Mouse (Mus musculus) kidney, embryonic 14.5 days (tissue): Measurements from ENCODE around the gene Rnf123. TPM values are rescaled to one million over a fixed set of nuclear protein-coding genes. Genes with fewer than 3 reads are reported as not detected.

Experiments used
- ATAC-seq: fragments of 200-750 bp; cut with Nextera tagmentation; 2 replicates; pipeline ENCODE4 v1.8.0; 2017; ENCODE audit warnings: moderate number of reproducible peaks, mild to moderate bottlenecking, moderate TSS enrichment, moderate library complexity; ENCODE audit not compliant: low FRiP score, low TSS enrichment
- H3K27ac ChIP-seq: fragments of 300-500 bp; sonication (generic); 2 replicates; pipeline ENCODE4 v1.5.1; 2014; ENCODE audit warnings: low read depth, mild to moderate bottlenecking, low read length, moderate library complexity, mixed read lengths
- H3K27me3 ChIP-seq: fragments of 300-500 bp; sonication (generic); 2 replicates; pipeline ENCODE4 v1.6.1; 2014; ENCODE audit warnings: mild to moderate bottlenecking, low read length; ENCODE audit not compliant: control insufficient read depth, insufficient read depth
- H3K36me3 ChIP-seq: fragments of 300-500 bp; sonication (generic); 2 replicates; pipeline ENCODE4 v1.6.1; 2014; ENCODE audit warnings: low read length, mixed read lengths; ENCODE audit not compliant: control insufficient read depth, insufficient read depth
- H3K4me1 ChIP-seq: fragments of 300-500 bp; sonication (generic); 2 replicates; pipeline ENCODE4 v1.6.1; 2014; ENCODE audit warnings: low read length, mixed read lengths; ENCODE audit not compliant: control insufficient read depth, insufficient read depth
- H3K4me2 ChIP-seq: fragments of 300-500 bp; sonication (generic); replicated peaks from 2 replicates; pipeline ENCODE4 v1.6.1; 2014; ENCODE audit warnings: low read depth, mild to moderate bottlenecking, low read length
- H3K4me3 ChIP-seq: fragments of 300-500 bp; sonication (generic); 2 replicates; pipeline ENCODE4 v1.5.1; 2014; ENCODE audit warnings: mild to moderate bottlenecking, low read length
- H3K9ac ChIP-seq: fragments of 300-500 bp; sonication (generic); 2 replicates; pipeline ENCODE4 v1.6.1; 2014; ENCODE audit warnings: low read depth, mild to moderate bottlenecking, low read length, moderate library complexity
- H3K9me3 ChIP-seq: fragments of 300-500 bp; sonication (generic); 2 replicates; pipeline ENCODE4 v1.6.1; 2016; ENCODE audit warnings: low read length; ENCODE audit not compliant: control insufficient read depth
- WGBS: fragments of 180-500 bp; shearing (Covaris S2); extraction: QIAGEN DNeasy Blood & Tissue Kit; methylation state at CpG from one replicate; pipeline ENCODE4 v1.1.7; 2014; 5-methylcytosine and 5-hydroxymethylcytosine counted together
- polyA plus RNA-seq: library from polyadenylated mRNA; unstranded; fragments of >200 nt; fragmentation: Nextera tagmentation; extraction: Ambion mirVana; gene quantifications from 2 replicates; pipeline ENCODE4 v1.2.1, GENCODE M21; 2014

The Rnf123 gene
- polyA plus RNA-seq, 1 experiment from 2014 or later, result 30.9 TPM

DNA sequence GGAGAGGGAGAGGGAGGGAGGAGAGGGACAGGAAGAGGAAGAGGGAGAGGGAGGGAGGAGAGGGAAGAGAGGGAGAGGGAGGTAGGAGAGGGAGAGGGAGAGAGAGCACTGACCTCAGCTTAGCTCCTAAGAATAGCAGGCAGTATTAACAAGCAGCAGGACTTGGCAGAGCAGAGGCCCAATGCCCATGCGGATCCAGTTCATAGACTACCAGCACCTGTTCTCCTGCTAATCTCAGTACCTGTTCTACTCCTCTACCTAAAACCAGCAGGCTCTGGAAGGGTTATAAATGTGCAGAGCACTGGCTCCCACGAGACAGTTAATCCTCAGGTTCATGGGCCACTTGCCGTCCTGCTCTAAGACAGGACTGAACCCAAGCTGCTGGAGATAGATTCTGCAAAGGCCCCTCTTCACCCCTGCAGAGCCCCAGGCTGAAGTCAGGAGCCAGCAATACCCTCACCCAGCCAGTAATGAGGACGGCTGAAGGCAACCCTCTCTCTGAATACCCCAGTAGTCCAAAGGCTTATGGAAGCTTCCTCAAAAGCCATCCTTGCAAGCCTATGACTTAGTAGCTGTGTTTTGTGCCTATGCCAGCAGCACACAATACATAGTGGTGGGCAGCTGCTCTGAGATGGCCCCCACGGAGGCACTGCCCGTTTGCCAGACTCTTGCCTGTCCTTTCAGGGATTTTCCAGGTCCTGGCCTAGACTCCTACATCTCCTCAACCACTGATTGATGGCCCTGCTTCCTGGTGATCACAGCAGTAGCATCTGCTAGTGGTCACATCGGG lies 9.8 kb downstream of the Rnf123 start:
- H3K9me3 ChIP-seq, result no peaks in the 10 kb centered on the region
- peaks cover 25% of the 10 kb centered on the region for H3K36me3 ChIP-seq
- no peak overlapping the region for H3K4me2 ChIP-seq
- H3K4me1 ChIP-seq, result peaks cover 7% of the 10 kb centered on the region; the same call in 1 of the 2 replicates
- H3K27me3 ChIP-seq, result no peaks in the 10 kb centered on the region
- no peak overlapping the region for H3K27ac ChIP-seq
- 58% methylated on average over 7 of the region's 7 CpGs for WGBS
- H3K9ac ChIP-seq, result no peak overlapping the region
- ATAC-seq, result no peak
- no peak overlapping the region for H3K4me3 ChIP-seq

GRCm38 (mm10) chr9:108072481-108072924 lies 10.6 kb downstream of the Rnf123 start:
- no peaks in the 10 kb centered on the region for H3K4me1 ChIP-seq
- peaks cover 25% of the 10 kb centered on the region for H3K36me3 ChIP-seq
- no peaks in the 10 kb centered on the region for H3K9me3 ChIP-seq
- H3K9ac ChIP-seq, result no peak overlapping the region
- no peaks in the 10 kb centered on the region for H3K27me3 ChIP-seq
- 71% methylated on average over 9 of the region's 9 CpGs for WGBS
- H3K4me2 ChIP-seq, result no peak overlapping the region
- H3K4me3 ChIP-seq, result no peak overlapping the region
- ATAC-seq, result no peak
- no peak overlapping the region for H3K27ac ChIP-seq

DNA sequence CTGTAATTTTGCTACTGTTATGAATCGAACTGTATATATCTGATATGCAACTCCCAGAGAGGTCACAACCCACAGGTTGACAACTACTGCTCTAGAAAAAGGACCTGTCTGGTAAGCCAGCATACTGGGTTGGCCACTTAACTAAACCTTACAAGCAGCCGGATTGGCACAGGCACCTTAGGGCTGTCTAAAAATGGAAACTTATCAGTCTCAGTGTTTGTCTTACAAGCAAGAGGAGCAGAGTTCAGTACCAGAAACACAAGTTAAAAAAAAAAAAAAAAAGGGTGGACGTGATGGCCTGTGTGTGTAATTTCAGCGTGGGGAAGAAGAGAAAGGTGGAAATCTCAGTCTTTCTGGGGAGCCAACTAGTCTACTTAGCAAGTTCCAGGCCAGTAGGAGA lies 11.3 kb downstream of the Rnf123 start:
- 91% methylated on average over 4 of the region's 4 CpGs for WGBS
- ATAC-seq, result no peak
- no peaks in the 10 kb centered on the region for H3K27me3 ChIP-seq
- H3K4me1 ChIP-seq, result no peaks in the 10 kb centered on the region
- H3K4me2 ChIP-seq, result no peak overlapping the region
- H3K4me3 ChIP-seq, result no peak overlapping the region
- no peak overlapping the region for H3K9ac ChIP-seq
- H3K9me3 ChIP-seq, result no peaks in the 10 kb centered on the region
- no peak overlapping the region for H3K27ac ChIP-seq
- peaks cover 32% of the 10 kb centered on the region for H3K36me3 ChIP-seq

- no peaks in the 10 kb centered on the region for H3K9me3 ChIP-seq
Observed at GRCm38 (mm10) chr9:108069529-108069928, 13.6 kb downstream of the Rnf123 start.

DNA sequence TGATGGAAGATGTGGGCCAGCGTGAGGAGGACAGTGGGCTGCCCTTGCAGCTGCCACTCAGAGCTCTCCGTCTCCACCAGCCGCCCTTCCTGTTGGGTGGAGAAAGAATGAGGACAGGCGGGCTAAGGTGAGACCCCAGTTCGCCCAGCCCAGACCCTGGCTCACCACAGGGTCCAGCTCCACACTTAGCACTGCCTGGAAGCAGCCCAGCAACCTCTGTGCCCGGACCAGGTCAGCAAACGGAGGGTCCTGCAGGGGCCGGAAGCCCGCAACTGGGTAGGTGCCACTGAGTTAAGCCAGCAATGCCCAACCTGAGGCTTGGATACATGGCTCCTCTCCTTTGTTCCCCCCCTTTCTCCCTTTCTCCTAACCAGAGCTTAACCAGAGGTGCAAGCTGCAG lies 14.1 kb downstream of the Rnf123 start:
- Histone ChIP-seq H3K9ac (no peak overlapping the region), H3K4me3 (no peak overlapping the region), H3K9me3 (no peaks in the 10 kb centered on the region), H3K36me3 (peaks cover 38% of the 10 kb centered on the region), H3K27me3 (no peaks in the 10 kb centered on the region), H3K4me2 (no peak overlapping the region), H3K27ac (no peak overlapping the region), H3K4me1 (no peaks in the 10 kb centered on the region)
- ATAC-seq, result no peak
- 96% methylated on average over 9 of the region's 9 CpGs for WGBS

More at GRCm38 (mm10) chr9:108069529-108069928, 13.6 kb downstream of the Rnf123 start:
- Histone ChIP-seq H3K4me3 (no peak overlapping the region), H3K4me1 (no peaks in the 10 kb centered on the region), H3K9ac (no peak overlapping the region), H3K27ac (no peak overlapping the region), H3K27me3 (no peaks in the 10 kb centered on the region), H3K36me3 (peaks cover 40% of the 10 kb centered on the region), H3K4me2 (no peak overlapping the region)
- WGBS, result 86% methylated on average over 7 of the region's 7 CpGs
- ATAC-seq, result no peak

DNA sequence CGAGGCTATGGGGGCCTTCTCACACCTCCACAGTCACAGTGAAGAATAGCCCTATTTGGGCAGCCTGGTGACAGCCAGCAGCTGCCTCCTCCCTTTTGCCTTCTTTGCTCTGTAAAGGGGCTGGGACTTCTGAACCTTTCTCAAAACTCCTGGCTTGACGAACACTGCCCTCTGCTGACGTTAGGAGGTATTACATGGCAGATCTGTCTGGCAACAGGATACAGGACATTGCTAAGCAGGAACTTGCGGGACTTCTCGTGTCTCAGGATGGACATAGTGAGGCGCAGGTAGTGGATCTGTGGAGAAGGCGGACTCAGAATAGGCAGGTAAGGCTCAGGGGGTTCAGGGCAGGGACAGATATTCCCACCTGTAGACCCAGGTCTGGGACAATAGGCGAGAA lies 15.2 kb downstream of the Rnf123 start:
- ATAC-seq, result peak; percentile 34; the same call in 1 of the 2 replicates
- H3K4me3 ChIP-seq, result no peak overlapping the region
- H3K4me1 ChIP-seq, result no peaks in the 10 kb centered on the region
- H3K4me2 ChIP-seq, result no peak overlapping the region
- no peak overlapping the region for H3K27ac ChIP-seq
- peaks cover 49% of the 10 kb centered on the region for H3K36me3 ChIP-seq
- no peaks in the 10 kb centered on the region for H3K27me3 ChIP-seq
- 16% methylated on average over 8 of the region's 8 CpGs for WGBS
- H3K9me3 ChIP-seq, result no peaks in the 10 kb centered on the region
- H3K9ac ChIP-seq, result no peak overlapping the region

- Histone ChIP-seq H3K4me2 (no peak overlapping the region), H3K4me3 (no peak overlapping the region), H3K27me3 (no peaks in the 10 kb centered on the region), H3K9me3 (no peaks in the 10 kb centered on the region), H3K9ac (no peak overlapping the region), H3K27ac (no peak overlapping the region), H3K4me1 (no peaks in the 10 kb centered on the region), H3K36me3 (peaks cover 56% of the 10 kb centered on the region)
- ATAC-seq, result no peak
- 90% methylated on average over 7 of the region's 7 CpGs for WGBS
Observed at GRCm38 (mm10) chr9:108067199-108067598, 15.9 kb downstream of the Rnf123 start.

DNA sequence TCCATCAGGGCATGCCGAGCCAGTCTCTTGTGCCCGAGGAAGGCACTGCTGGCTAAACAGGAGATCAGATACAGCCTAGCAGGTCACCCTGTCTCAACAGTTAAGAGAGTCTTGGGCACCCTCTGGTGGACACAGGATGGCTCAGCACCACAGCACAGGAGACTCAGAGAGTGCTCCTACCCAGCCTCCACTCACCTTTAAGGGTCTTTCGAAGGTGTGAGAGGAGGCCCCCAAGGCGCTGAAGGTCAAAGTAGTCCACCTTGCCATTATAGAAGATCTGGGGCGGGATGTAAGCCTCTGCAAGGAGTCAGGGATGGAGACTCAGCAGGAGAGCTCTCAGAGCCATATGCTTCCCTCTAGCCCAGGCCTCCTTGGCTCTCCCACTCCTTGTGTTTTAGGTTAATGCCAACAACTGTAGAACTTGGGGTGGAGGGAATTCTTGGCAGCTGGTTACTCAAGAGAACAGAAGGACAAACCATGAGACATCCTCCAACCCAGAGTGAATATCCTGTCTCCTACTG lies 17.6 kb downstream of the Rnf123 start:
- H3K9ac ChIP-seq, result no peak overlapping the region
- peaks cover 57% of the 10 kb centered on the region for H3K36me3 ChIP-seq
- no peak overlapping the region for H3K4me3 ChIP-seq
- H3K27ac ChIP-seq, result no peak overlapping the region
- H3K4me2 ChIP-seq, result no peak overlapping the region
- no peaks in the 10 kb centered on the region for H3K9me3 ChIP-seq
- no peaks in the 10 kb centered on the region for H3K4me1 ChIP-seq
- 0 out of 2 replicates have a peak, but pooled peaks have one; percentile 55 for ATAC-seq
- H3K27me3 ChIP-seq, result no peaks in the 10 kb centered on the region
- 40% methylated on average over 5 of the region's 5 CpGs for WGBS

- H3K27me3 ChIP-seq, result no peaks in the 10 kb centered on the region
- no peak for ATAC-seq
- no peak overlapping the region for H3K27ac ChIP-seq
- no peaks in the 10 kb centered on the region for H3K9me3 ChIP-seq
- no peak overlapping the region for H3K9ac ChIP-seq
- 86% methylated on average over 12 of the region's 12 CpGs for WGBS
- H3K36me3 ChIP-seq, result peaks cover 57% of the 10 kb centered on the region
- H3K4me3 ChIP-seq, result no peak overlapping the region
- no peaks in the 10 kb centered on the region for H3K4me1 ChIP-seq
- H3K4me2 ChIP-seq, result no peak overlapping the region
Observed at GRCm38 (mm10) chr9:108063361-108063760, 19.8 kb downstream of the Rnf123 start.
